Mouse (Mus musculus) granulocyte monocyte progenitor cell, adult 5-6 weeks (primary cell): ENCODE measurements around the gene Plppr1. TPM values are rescaled to one million over a fixed set of nuclear protein-coding genes. Genes with fewer than 3 reads are reported as not detected.
"Not testable (repeated sequence)": the region's sequence is repeated elsewhere in the genome, so short reads cannot be mapped to it uniquely, and the experiment has no call there.

Source experiments
- ATAC-seq: replicated peaks from 2 replicates; pipeline ENCODE4 v1.8.0; 2016; ENCODE audit warnings: mild to moderate bottlenecking, moderate TSS enrichment, inconsistent platforms; ENCODE audit not compliant: poor library complexity, severe bottlenecking
- total RNA-seq, 2 experiments: library from RNA; stranded (forward) in 1 of 2; stranded (reverse) in 1 of 2; fragments of 200-712, 200-1000 nt in 1 of 2; fragments of >200 nt in 1 of 2; fragmentation: Nextera tagmentation in 1 of 2; gene quantifications; 2 replicates each; pipeline ENCODE4 v1.2.3; 2014 to 2017

The Plppr1 gene
- total RNA-seq, 2 experiments from 2014 or later, result not detected

DNA sequence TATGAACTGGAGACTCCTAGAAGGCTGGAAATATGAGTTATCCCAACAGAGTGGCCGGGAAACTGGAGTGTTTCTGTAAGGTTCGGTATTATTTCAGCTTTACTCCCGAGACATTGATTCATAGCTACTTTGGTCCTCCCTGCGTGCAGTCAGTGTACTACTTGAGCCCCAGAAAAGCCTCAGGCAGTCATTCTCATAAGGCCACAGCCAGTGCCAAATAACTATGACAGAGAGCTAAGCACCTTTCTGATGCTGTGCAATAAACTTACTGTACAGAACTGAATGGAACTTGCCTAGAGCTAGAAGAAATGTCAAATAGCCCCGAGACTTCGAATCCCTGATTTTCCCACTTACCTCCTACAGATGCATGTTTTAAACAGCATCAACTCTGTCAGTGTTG is 164.4 kb downstream of the Plppr1 start:
- no peak for ATAC-seq

- ATAC-seq, result no peak; the same call in 1 of the 2 replicates
Measured at GRCm38 (mm10) chr4:49225021-49225420, 165.9 kb downstream of the Plppr1 start.

DNA sequence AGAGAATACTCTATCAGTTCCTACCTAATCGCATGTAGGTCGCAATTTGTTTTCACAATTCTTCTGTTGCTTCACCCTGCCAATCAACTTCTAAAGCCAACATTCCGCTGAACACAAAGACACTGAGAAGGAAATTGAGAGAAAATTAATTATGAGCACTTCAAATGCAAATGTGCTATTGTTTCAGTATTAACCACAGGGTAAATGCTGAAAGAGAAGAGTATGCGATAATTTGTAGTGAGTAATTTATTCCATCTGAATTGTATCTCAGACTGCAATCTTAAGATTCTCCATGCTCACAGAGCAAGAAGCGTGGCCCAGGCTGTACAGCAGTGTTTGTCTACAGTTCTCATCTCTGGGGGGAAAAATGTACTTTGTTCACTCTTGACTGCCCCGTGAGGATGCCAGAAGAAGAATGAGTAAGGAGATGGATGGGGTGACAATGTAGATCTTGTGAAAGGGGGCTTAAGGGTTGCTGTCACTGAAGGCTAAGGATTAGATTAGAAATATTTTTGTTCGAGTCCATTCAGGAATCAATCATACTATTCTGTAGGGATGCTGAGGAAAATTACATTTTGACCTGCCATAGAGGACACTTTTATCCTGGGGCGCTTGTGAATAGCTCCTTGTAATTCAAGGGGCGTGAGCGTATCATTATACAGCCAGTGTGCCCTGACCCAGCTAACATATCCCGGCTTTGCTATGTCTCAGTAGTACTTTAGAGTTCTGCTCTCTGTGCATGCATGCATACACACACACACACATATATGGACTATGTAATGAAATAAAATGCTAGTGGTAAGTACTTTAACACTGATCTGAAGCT is 173.3 kb downstream of the Plppr1 start:
- no peak for ATAC-seq

- ATAC-seq, result 0 out of 2 replicates have a peak, but pooled peaks have one; percentile 46
Measured at GRCm38 (mm10) chr4:49233032-49233406, 173.9 kb downstream of the Plppr1 start.

GRCm38 (mm10) chr4:49238111-49238510 is 179.0 kb downstream of the Plppr1 start:
- no peak; the same call in 1 of the 2 replicates for ATAC-seq

GRCm38 (mm10) chr4:49239451-49239850 is 180.4 kb downstream of the Plppr1 start:
- ATAC-seq, result no peak

- ATAC-seq, result peak; percentile 31; the same call in 1 of the 2 replicates
Measured at GRCm38 (mm10) chr4:49244791-49245190, 185.7 kb downstream of the Plppr1 start.

- ATAC-seq, result peak; percentile 85
Measured at GRCm38 (mm10) chr4:49245274-49245673, 186.2 kb downstream of the Plppr1 start.

- ATAC-seq, result peak; percentile 56; the same call in 1 of the 2 replicates
Measured at GRCm38 (mm10) chr4:49251262-49251661, 192.2 kb downstream of the Plppr1 start.

- peak; percentile 74 for ATAC-seq
Measured at GRCm38 (mm10) chr4:49252169-49252568, 193.1 kb downstream of the Plppr1 start.

GRCm38 (mm10) chr4:49278515-49278914 is 219.4 kb downstream of the Plppr1 start:
- ATAC-seq, result no peak

DNA sequence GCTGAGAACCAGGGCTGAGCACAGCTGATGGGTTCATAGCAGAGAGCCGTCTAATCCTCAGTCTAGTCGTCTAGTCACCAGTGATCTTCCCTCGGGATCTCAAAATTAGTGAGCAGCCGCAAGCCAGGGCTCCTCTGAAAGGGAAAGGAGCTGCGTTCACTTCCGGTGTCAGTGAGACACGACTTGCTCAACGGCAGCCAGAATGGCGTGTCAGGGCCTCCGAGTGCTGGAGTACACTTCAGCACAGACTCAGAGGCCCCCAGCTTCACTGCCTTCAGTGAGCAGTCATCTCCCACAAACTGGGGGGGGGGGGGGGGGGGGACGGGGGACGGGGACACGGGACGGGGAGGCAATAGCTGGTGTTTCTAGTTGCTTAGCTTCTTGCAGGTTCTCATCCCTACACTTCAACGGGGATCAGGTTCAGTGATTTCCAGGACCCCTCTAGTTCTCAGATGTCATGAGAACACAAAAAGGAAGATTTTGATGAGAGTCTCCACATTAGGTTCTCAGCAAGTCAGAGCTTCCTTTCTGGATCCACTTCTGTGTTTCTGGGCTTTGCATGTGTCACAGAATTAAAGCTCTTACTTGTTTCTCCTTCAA is 225.7 kb downstream of the Plppr1 start:
- no peak for ATAC-seq

DNA sequence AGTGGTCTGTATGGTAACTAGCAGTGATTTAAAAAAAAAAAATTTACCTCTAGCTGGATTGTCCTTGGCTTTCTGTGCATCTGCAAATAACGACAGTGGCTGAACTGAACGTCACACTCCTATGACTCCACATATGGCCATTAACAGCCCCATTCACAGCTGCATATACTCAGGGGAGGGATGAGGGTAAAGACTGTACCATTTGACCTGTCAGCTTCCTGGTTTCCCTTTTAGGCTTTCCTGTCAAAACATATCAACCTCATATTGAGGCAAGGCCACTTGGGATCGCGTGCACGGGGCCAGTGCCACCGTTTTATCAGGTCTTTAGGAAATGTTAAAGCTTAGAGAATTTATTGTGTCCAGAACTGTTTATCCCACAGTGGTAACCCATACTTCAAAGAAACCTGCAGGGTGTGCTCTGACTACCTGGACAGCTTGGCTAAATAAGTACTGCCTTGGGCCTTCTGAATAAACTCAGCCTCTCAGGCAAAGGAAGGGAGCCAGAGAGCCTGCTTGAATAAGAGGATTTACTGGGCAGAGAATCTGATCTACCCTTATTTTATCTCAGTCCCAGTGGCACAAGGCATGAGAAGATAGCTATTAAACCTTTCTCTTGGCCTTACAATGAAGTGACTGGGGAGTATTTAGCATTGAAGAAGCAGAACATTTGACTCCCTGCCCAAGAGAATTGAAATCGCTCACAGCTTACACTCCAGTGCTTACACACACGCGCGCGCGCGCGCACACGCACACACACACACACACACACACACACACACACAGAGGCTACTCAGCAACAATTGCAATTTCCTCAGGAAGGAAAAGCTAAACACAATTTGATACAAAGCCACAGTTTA is 226.5 kb downstream of the Plppr1 start:
- ATAC-seq, result no peak; the same call in 1 of the 2 replicates

GRCm38 (mm10) chr4:49286197-49286492 is 227.1 kb downstream of the Plppr1 start:
- ATAC-seq, result no peak

- no peak for ATAC-seq
Measured at GRCm38 (mm10) chr4:49296434-49296833, 237.4 kb downstream of the Plppr1 start.

GRCm38 (mm10) chr4:49299576-49299975 is 240.5 kb downstream of the Plppr1 start:
- no peak for ATAC-seq

- peak; percentile 71; the same call in 1 of the 2 replicates for ATAC-seq
Measured at GRCm38 (mm10) chr4:49321903-49322635, 263.0 kb downstream of the Plppr1 start.

- not testable (repeated sequence) for ATAC-seq
Measured at GRCm38 (mm10) chr4:49337949-49338348, 278.9 kb downstream of the Plppr1 start.

GRCm38 (mm10) chr4:49340091-49340490 is 281.0 kb downstream of the Plppr1 start:
- not testable (repeated sequence) for ATAC-seq

DNA sequence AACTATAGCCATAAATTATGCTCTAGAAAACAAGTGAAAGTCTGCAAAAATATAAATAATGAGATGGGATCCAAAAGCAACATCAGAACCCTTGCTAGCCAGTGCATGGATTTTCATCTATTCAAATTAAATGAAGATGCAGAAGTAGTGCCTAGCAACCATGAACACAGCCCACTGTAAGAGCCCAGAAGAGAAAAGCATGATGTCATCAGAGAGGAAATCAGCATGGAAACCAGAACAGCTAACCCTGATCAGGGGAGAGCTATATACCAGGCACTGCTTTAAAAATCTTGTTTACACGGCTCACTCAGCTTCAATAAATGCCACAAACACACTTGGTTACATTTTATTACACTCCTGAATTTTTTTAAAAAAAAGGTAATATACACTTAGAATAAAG is 288.9 kb downstream of the Plppr1 start:
- ATAC-seq, result not testable (repeated sequence)
